Mouse (Mus musculus) ovary, adult 18-20 months (tissue): ENCODE measurements around the gene Usp44.

Experiments
- DNase-seq: peaks from one replicate; pipeline ENCODE4 v3.0.0; 2022; ENCODE audit warnings: low spot score, mixed read lengths

The Usp44 gene

GRCm38 (mm10) chr10:93855126-93855525, 23.8 kb downstream of the Usp44 start:
- no peak for DNase-seq

GRCm38 (mm10) chr10:93856095-93856494, 24.7 kb downstream of the Usp44 start:
- no peak for DNase-seq

GRCm38 (mm10) chr10:93868401-93868800, 37.0 kb downstream of the Usp44 start:
- DNase-seq = no peak

- DNase-seq = no peak
Observed at GRCm38 (mm10) chr10:93868886-93869285, 37.5 kb downstream of the Usp44 start.

GRCm38 (mm10) chr10:93876772-93877171, 45.4 kb downstream of the Usp44 start:
- no peak for DNase-seq

- no peak for DNase-seq
Observed at GRCm38 (mm10) chr10:93878732-93879131, 47.4 kb downstream of the Usp44 start.

GRCm38 (mm10) chr10:93881918-93882317, 50.6 kb downstream of the Usp44 start:
- DNase-seq = no peak

GRCm38 (mm10) chr10:93882738-93883364, 51.5 kb downstream of the Usp44 start:
- DNase-seq = no peak

GRCm38 (mm10) chr10:93885839-93886477, 54.6 kb downstream of the Usp44 start:
- no peak for DNase-seq

- no peak for DNase-seq
Observed at GRCm38 (mm10) chr10:93888590-93888934, 57.2 kb downstream of the Usp44 start.

- peak; percentile 9 for DNase-seq
Observed at GRCm38 (mm10) chr10:93888935-93889578, 57.7 kb downstream of the Usp44 start.

GRCm38 (mm10) chr10:93889579-93889950, 58.2 kb downstream of the Usp44 start:
- peak; percentile 78 for DNase-seq

- no peak for DNase-seq
Observed at GRCm38 (mm10) chr10:93889976-93890375, 58.6 kb downstream of the Usp44 start.

GRCm38 (mm10) chr10:93890565-93890964, 59.2 kb downstream of the Usp44 start:
- DNase-seq = no peak

GRCm38 (mm10) chr10:93891031-93891430, 59.7 kb downstream of the Usp44 start:
- no peak for DNase-seq

GRCm38 (mm10) chr10:93892551-93892950, 61.2 kb downstream of the Usp44 start:
- no peak for DNase-seq

- DNase-seq = no peak
Observed at GRCm38 (mm10) chr10:93897043-93897646, 65.8 kb downstream of the Usp44 start, which contains the start of gene Metap2. Gene Metap2 (minus strand): TSS chr10:93897093.

GRCm38 (mm10) chr10:93899303-93899702, 67.9 kb downstream of the Usp44 start:
- DNase-seq = no peak

GRCm38 (mm10) chr10:93899907-93900306, 68.6 kb downstream of the Usp44 start:
- no peak for DNase-seq

- no peak for DNase-seq
Observed at GRCm38 (mm10) chr10:93907376-93907775, 76.0 kb downstream of the Usp44 start.
